Mouse (Mus musculus) heart, embryonic 14.5 days (tissue): ENCODE measurements at regions not wholly inside any gene's neighbourhood (a gene's known extent, or its start where the extent isn't known, plus 50 kb on each side); places are given as distances from the start of the nearest gene placed in this dataset.

ENCODE experiments used
- ATAC-seq: fragments of 200-750 bp; cut with Nextera tagmentation; 2 replicates; pipeline ENCODE4 v1.8.0; 2017; ENCODE audit warnings: low read depth, moderate TSS enrichment; ENCODE audit not compliant: insufficient number of reproducible peaks, insufficient read depth, low FRiP score
- H3K27ac ChIP-seq, 2 experiments: fragments of 200-500 bp in 1 of 2; fragments of 300-500 bp in 1 of 2; sonication (generic) in 1 of 2; replicated peaks in 1 of 2; 2 replicates each; pipeline ENCODE4 v1.5.1; 2012 to 2014; ENCODE audit warnings: low read depth in 2 of 2, low read length in 2 of 2, control low read depth in 1 of 2, mild to moderate bottlenecking in 1 of 2, mixed read lengths in 1 of 2; ENCODE audit not compliant: control insufficient read depth in 1 of 2, insufficient read depth in 1 of 2
- H3K27me3 ChIP-seq: fragments of 300-500 bp; sonication (generic); 2 replicates; pipeline ENCODE4 v1.6.1; 2014; ENCODE audit warnings: mild to moderate bottlenecking, low read length, control low read depth; ENCODE audit not compliant: control insufficient read depth, insufficient read depth
- H3K36me3 ChIP-seq: fragments of 300-500 bp; sonication (generic); 2 replicates; pipeline ENCODE4 v1.6.1; 2014; ENCODE audit warnings: mild to moderate bottlenecking, control low read depth, low read length, mixed read lengths; ENCODE audit not compliant: control insufficient read depth, insufficient read depth
- H3K4me1 ChIP-seq, 2 experiments: fragments of 200-500 bp in 1 of 2; fragments of 300-500 bp in 1 of 2; sonication (generic) in 1 of 2; 2 replicates each; pipeline ENCODE4 v1.6.1; 2012 to 2014; ENCODE audit warnings: low read length in 2 of 2, control low read depth in 1 of 2, mixed read lengths in 1 of 2; ENCODE audit not compliant: control insufficient read depth in 2 of 2, insufficient read depth in 2 of 2
- H3K4me2 ChIP-seq: fragments of 300-500 bp; sonication (generic); 2 replicates; pipeline ENCODE4 v1.6.1; 2014; ENCODE audit warnings: mild to moderate bottlenecking, low read length
- H3K4me3 ChIP-seq, 2 experiments: fragments of 200-500 bp in 1 of 2; fragments of 300-500 bp in 1 of 2; sonication (generic) in 1 of 2; 2 replicates each; pipeline ENCODE4 v1.5.1; 2012 to 2014; ENCODE audit warnings: low read length in 2 of 2, mild to moderate bottlenecking in 2 of 2, control low read depth in 1 of 2, low read depth in 1 of 2, moderate library complexity in 1 of 2; ENCODE audit not compliant: control insufficient read depth in 1 of 2, insufficient read depth in 1 of 2
- H3K9ac ChIP-seq: fragments of 300-500 bp; sonication (generic); 2 replicates; pipeline ENCODE4 v1.6.1; 2014; ENCODE audit warnings: mild to moderate bottlenecking, low read length
- H3K9me3 ChIP-seq: fragments of 300-500 bp; sonication (generic); 2 replicates; pipeline ENCODE4 v1.6.1; 2016; ENCODE audit warnings: low read length, control low read depth; ENCODE audit not compliant: control insufficient read depth
- WGBS: fragments of 180-500 bp; shearing (Covaris S2); extraction: QIAGEN DNeasy Blood & Tissue Kit; methylation state at CpG from one replicate; pipeline ENCODE4 v1.1.7; 2014; 5-methylcytosine and 5-hydroxymethylcytosine counted together

DNA sequence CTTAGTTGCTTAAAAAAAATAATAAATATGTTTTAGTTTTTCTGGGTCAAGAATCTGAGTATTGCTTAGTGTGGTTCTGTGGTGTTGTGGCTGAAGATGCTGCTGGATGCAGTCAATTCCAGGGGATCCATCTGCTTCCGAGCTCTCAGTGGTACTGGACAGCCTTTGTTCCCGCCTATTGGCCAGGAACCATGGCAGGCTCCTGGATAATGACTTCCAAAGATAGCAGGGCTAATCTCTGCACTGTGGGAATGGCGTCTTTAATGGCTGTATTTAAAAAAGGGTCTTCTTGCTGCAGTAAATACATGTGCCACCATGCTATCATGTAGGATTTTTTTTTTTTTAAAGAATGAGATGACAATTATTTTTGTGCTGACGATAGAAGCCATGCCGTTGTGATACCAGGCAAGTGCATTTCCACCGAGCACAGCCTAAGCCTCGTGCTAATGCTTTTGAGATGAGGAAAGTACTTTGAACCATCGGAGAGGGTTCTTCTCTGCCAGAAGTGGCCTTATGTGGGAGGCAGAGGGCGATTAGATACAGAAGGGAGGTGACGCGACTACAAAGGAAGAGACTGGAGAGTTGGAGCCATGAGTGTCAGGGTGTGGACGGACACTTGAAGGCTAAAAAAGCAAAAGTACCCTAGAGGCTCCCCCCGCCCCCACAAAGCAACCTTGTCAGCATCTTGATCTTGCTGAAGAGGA, 50.7 kb upstream of the Rgs8 start:
- Histone ChIP-seq H3K4me1 (peaks cover 10 to 24% of the 10 kb centered on the region in 2 experiments), H3K27ac (peak overlapping the region; percentile 4 to 14; a peak in 2 of 4 replicates), H3K9ac (no peak overlapping the region), H3K36me3 (no peaks in the 10 kb centered on the region), H3K4me3 (no peak overlapping the region), H3K9me3 (no peaks in the 10 kb centered on the region), H3K4me2 (peak overlapping the region; percentile 49), H3K27me3 (no peaks in the 10 kb centered on the region)
- ATAC-seq: no peak
- 9% methylated on average over 13 of the region's 13 CpGs for WGBS

DNA sequence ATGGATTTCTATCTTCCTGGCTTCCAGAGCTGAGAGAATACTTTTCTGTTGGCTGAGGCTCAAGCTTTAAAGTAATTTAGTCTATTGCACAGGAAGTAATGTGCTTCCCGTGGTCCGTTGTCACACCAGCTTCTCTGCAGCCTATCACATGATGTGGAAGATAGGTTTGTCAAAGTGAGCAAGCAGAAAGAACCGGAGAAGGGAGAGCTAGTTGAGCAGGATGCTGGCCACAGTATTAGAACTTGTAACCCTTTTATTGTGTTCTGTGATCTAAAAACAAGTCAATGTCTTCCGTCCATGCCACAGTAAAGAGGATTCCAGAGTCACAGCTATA, 50.2 kb upstream of the Rgs8 start:
- 0 out of 4 replicates have a peak overlapping the region, but pooled peaks of 1 of the 2 experiments have one; percentile 4 for H3K27ac ChIP-seq

More for the DNA sequence above, 50.2 kb upstream of the Rgs8 start:
- ATAC-seq: no peak
- peak overlapping the region; percentile 49 for H3K4me2 ChIP-seq
- H3K4me3 ChIP-seq: no peak overlapping the region
- no peaks in the 10 kb centered on the region for H3K36me3 ChIP-seq
- 26% methylated on average over 4 of the region's 4 CpGs for WGBS
- H3K4me1 ChIP-seq: peaks cover 10 to 24% of the 10 kb centered on the region in 2 experiments
- no peaks in the 10 kb centered on the region for H3K27me3 ChIP-seq
- H3K9ac ChIP-seq: no peak overlapping the region
- H3K9me3 ChIP-seq: no peaks in the 10 kb centered on the region
